Mouse (Mus musculus) brain, embryonic 14.5 days (tissue): ENCODE results near the gene Usp32.

Experiments used
- CTCF ChIP-seq: fragments of 200-500 bp; IDR thresholded peaks from 2 replicates; pipeline ENCODE4 v1.5.1; 2012; ENCODE audit warnings: inconsistent platforms, mild to moderate bottlenecking, moderate library complexity, borderline replicate concordance; ENCODE audit not compliant: insufficient read depth, insufficient read length; ENCODE audit errors: extremely low read depth
- POLR2A ChIP-seq: fragments of 200-500 bp; IDR thresholded peaks from 2 replicates; pipeline ENCODE4 v1.6.1; 2012; ENCODE audit warnings: mild to moderate bottlenecking, inconsistent platforms, borderline replicate concordance; ENCODE audit not compliant: poor library complexity, insufficient read depth, insufficient read length, severe bottlenecking; ENCODE audit errors: extremely low read depth

GRCm38 (mm10) chr11:84980697-84981096 is 159.3 kb downstream of the Usp32 start:
- TF ChIP-seq CTCF (no peak), POLR2A (no peak)
